13 mouse cellular contexts compared by ENCODE assay signal in genomic region chr3:29235477-29235876, GRCm38 (mm10).
"Had no signal": no experiment of that assay in that cellular context is flagged by ENCODE, and none has a peak within 500 bp of the region (broad histone marks: within the 10 kb centered on the region; RNA-seq: fewer than 3 reads in every experiment).

No protein-coding gene starts in this region.

- H3K27ac ChIP-seq: limb, embryonic 15.5 days; liver, embryonic 12.5 days; midbrain, embryonic 12.5 days had no signal

- H3K9me3 ChIP-seq: limb, embryonic 15.5 days; liver, embryonic 12.5 days; midbrain, embryonic 12.5 days had no signal

- H3K36me3 ChIP-seq: limb, embryonic 15.5 days; liver, embryonic 12.5 days; midbrain, embryonic 12.5 days had no signal

- H3K4me3 ChIP-seq: limb, embryonic 15.5 days; liver, embryonic 12.5 days; midbrain, embryonic 12.5 days had no signal

- DNase-seq: kidney, adult 2 months; kidney, postnatal 36 days; layer of hippocampus, adult 9-11 months; left cerebral cortex, postnatal 4 days; lung, embryonic 14.5 days; lung, postnatal 10 days; lung, postnatal 4 days; right cerebral cortex, postnatal 14 days; thymus, postnatal 36 days had no signal

- H3K27me3 ChIP-seq: limb, embryonic 15.5 days; liver, embryonic 12.5 days; midbrain, embryonic 12.5 days had no signal

- H3K9ac ChIP-seq: limb, embryonic 15.5 days; liver, embryonic 12.5 days; lung, embryonic 14.5 days; midbrain, embryonic 12.5 days had no signal

- ATAC-seq: intestine, embryonic 16.5 days; liver, embryonic 12.5 days had no signal

- H3K4me2 ChIP-seq: limb, embryonic 15.5 days; liver, embryonic 12.5 days; lung, embryonic 14.5 days; midbrain, embryonic 12.5 days had no signal

- H3K4me1 ChIP-seq: limb, embryonic 15.5 days; liver, embryonic 12.5 days; midbrain, embryonic 12.5 days had no signal
